Mouse (Mus musculus) kidney, adult 2 months (tissue): ENCODE measurements around the gene Tll2.

Experiments
- CTCF ChIP-seq: fragments of 200-500 bp; conservative IDR thresholded peaks from 2 replicates; pipeline ENCODE4 v1.5.1; 2011; ENCODE audit warnings: low read depth, mild to moderate bottlenecking, control low read depth, low read length, moderate library complexity, mixed read lengths; ENCODE audit not compliant: insufficient read depth, insufficient read length
- POLR2A ChIP-seq: fragments of 200-500 bp; IDR thresholded peaks from one replicate; pipeline ENCODE4 v1.6.1; 2011; ENCODE audit warnings: low read depth, low read length, control low read depth

DNA sequence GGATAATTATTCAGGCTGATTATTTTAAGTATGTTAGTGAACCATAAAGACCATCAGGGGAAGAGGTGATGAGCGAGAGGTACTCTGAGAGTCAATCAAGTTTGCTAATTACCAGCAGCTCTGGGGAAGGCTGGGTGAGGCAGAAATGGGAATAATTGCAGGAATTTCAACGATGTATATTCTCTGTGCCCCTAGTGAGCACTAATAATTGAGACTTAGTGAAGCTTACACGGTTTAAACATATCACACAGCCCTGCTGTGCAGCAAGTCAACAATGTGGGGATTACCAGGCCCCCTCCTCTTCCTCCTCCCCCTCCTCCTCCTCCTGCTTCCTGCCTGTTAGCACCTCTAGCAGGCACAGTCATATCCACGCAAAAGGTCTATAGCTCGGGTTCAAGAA is 92.0 kb downstream of the Tll2 start:
- no peak for TF ChIP-seq POLR2A
- no peak for TF ChIP-seq CTCF
